Mouse (Mus musculus): ENCODE results near the gene Hist1h4m. TPM values are rescaled to one million over a fixed set of nuclear protein-coding genes. Genes with fewer than 3 reads are reported as not detected.

Hist1h4m gene
- polyA plus RNA-seq, 1 experiment from 2014 or later, result not detected

Small RNAs within 50 kb of the gene (microRNA-seq; reads per million reads assigned to microRNA genes)
- gene Gm19658, result not detected
- not detected for gene Gm44346
- not detected for gene Gm44466

Other genes starting within 250 kb of the Hist1h4m start
- gene Olfr1364, start 230.0 kb upstream of the Hist1h4m start, polyA plus RNA-seq (2015; fragmentation: Nextera tagmentation; extraction: Ambion mirVana), result not detected in 2 replicates
- not detected in 2 replicates for gene Olfr1362, start 197.7 kb upstream of the Hist1h4m start, polyA plus RNA-seq (2015; fragmentation: Nextera tagmentation; extraction: Ambion mirVana)
- gene Olfr11, start 169.2 kb upstream of the Hist1h4m start, polyA plus RNA-seq (2015; fragmentation: Nextera tagmentation; extraction: Ambion mirVana), result 0.08 TPM in 1 of 2 replicates, not detected in the other
- gene Olfr1361, start 148.4 kb upstream of the Hist1h4m start, polyA plus RNA-seq (2015; fragmentation: Nextera tagmentation; extraction: Ambion mirVana), result not detected in 2 replicates
- gene Olfr1360, start 134.3 kb upstream of the Hist1h4m start, polyA plus RNA-seq (2015; fragmentation: Nextera tagmentation; extraction: Ambion mirVana), result not detected in 2 replicates
- not detected in 2 replicates for gene Olfr1359, start 113.6 kb upstream of the Hist1h4m start, polyA plus RNA-seq (2015; fragmentation: Nextera tagmentation; extraction: Ambion mirVana)
- 2.2 TPM in 1 of 2 replicates, not detected in the other for gene Hist1h2bl, start 95.6 kb upstream of the Hist1h4m start, polyA plus RNA-seq (2015; fragmentation: Nextera tagmentation; extraction: Ambion mirVana)
- 10.1 and 26.0 TPM in 2 replicates for gene Hist1h2ai, start 95.3 kb upstream of the Hist1h4m start, polyA plus RNA-seq (2015; fragmentation: Nextera tagmentation; extraction: Ambion mirVana)
- 10.8 and 11.6 TPM in 2 replicates for gene Hist1h3h, start 94.1 kb upstream of the Hist1h4m start, polyA plus RNA-seq (2015; fragmentation: Nextera tagmentation; extraction: Ambion mirVana)
- gene Hist1h2bm, start 89.7 kb upstream of the Hist1h4m start, polyA plus RNA-seq (2015; fragmentation: Nextera tagmentation; extraction: Ambion mirVana), result 2.1 and 2.6 TPM in 2 replicates
- 0.83 and 1.5 TPM in 2 replicates for gene Hist1h4j, start 76.7 kb upstream of the Hist1h4m start, polyA plus RNA-seq (2015; fragmentation: Nextera tagmentation; extraction: Ambion mirVana)
- 2.3 and 3.3 TPM in 2 replicates for gene Hist1h4k, start 61.2 kb upstream of the Hist1h4m start, polyA plus RNA-seq (2015; fragmentation: Nextera tagmentation; extraction: Ambion mirVana)
- gene Hist1h2ak, start 57.9 kb upstream of the Hist1h4m start, polyA plus RNA-seq (2015; fragmentation: Nextera tagmentation; extraction: Ambion mirVana), result 21.2 and 26.2 TPM in 2 replicates
- 1.2 and 2.6 TPM in 2 replicates for gene Hist1h2bn, start 57.6 kb upstream of the Hist1h4m start, polyA plus RNA-seq (2015; fragmentation: Nextera tagmentation; extraction: Ambion mirVana)
- gene Hist1h1b, start 31.1 kb upstream of the Hist1h4m start, polyA plus RNA-seq (2015; fragmentation: Nextera tagmentation; extraction: Ambion mirVana), result 9.6 and 13.7 TPM in 2 replicates
- 79.3 and 101 TPM in 2 replicates for gene Hist1h3i, start 28.4 kb upstream of the Hist1h4m start, polyA plus RNA-seq (2015; fragmentation: Nextera tagmentation; extraction: Ambion mirVana)
- 2.6 and 3.0 TPM in 2 replicates for gene Hist1h2an, start 24.5 kb upstream of the Hist1h4m start, polyA plus RNA-seq (2015; fragmentation: Nextera tagmentation; extraction: Ambion mirVana)
- gene Hist1h2bp, start 24.3 kb upstream of the Hist1h4m start, polyA plus RNA-seq (2015; fragmentation: Nextera tagmentation; extraction: Ambion mirVana), result 0.67 and 1.9 TPM in 2 replicates
- 12.2 and 15.4 TPM in 2 replicates for gene Hist1h2bq, start 1.5 kb upstream of the Hist1h4m start, polyA plus RNA-seq (2015; fragmentation: Nextera tagmentation; extraction: Ambion mirVana)
- 1.8 TPM in 1 of 2 replicates, not detected in the other for gene Hist1h2ao, start 1.3 kb upstream of the Hist1h4m start, polyA plus RNA-seq (2015; fragmentation: Nextera tagmentation; extraction: Ambion mirVana)
- gene Hist1h4n, start 20.4 kb downstream of the Hist1h4m start, polyA plus RNA-seq (2015; fragmentation: Nextera tagmentation; extraction: Ambion mirVana), result 6.1 and 9.4 TPM in 2 replicates
- gene Hist1h2ap, start 21.8 kb downstream of the Hist1h4m start, polyA plus RNA-seq (2015; fragmentation: Nextera tagmentation; extraction: Ambion mirVana), result 1,855 and 2,360 TPM in 2 replicates
- gene Hist1h2br, start 22.0 kb downstream of the Hist1h4m start, polyA plus RNA-seq (2015; fragmentation: Nextera tagmentation; extraction: Ambion mirVana), result 11.5 and 15.4 TPM in 2 replicates
- gene Zfp184, start 133.3 kb downstream of the Hist1h4m start, polyA plus RNA-seq (2015; fragmentation: Nextera tagmentation; extraction: Ambion mirVana), result 23.6 and 24.7 TPM in 2 replicates
- gene Pom121l2, start 169.4 kb downstream of the Hist1h4m start, polyA plus RNA-seq (2015; fragmentation: Nextera tagmentation; extraction: Ambion mirVana), result not detected in 2 replicates
- 0.14 TPM in 1 of 2 replicates, not detected in the other for gene Prss16, start 198.0 kb downstream of the Hist1h4m start, polyA plus RNA-seq (2015; fragmentation: Nextera tagmentation; extraction: Ambion mirVana)
- 2.5 and 9.8 TPM in 2 replicates for gene Hist1h2ah, start 223.8 kb downstream of the Hist1h4m start, polyA plus RNA-seq (2015; fragmentation: Nextera tagmentation; extraction: Ambion mirVana)
- 4.5 and 4.6 TPM in 2 replicates for gene Hist1h2bk, start 224.1 kb downstream of the Hist1h4m start, polyA plus RNA-seq (2015; fragmentation: Nextera tagmentation; extraction: Ambion mirVana)
- gene Hist1h4i, start 229.6 kb downstream of the Hist1h4m start, polyA plus RNA-seq (2015; fragmentation: Nextera tagmentation; extraction: Ambion mirVana), result 16.9 and 19.2 TPM in 2 replicates
- gene Hist1h2ag, start 231.2 kb downstream of the Hist1h4m start, polyA plus RNA-seq (2015; fragmentation: Nextera tagmentation; extraction: Ambion mirVana), result 19.7 and 27.8 TPM in 2 replicates
- gene Hist1h2bj, start 231.5 kb downstream of the Hist1h4m start, polyA plus RNA-seq (2015; fragmentation: Nextera tagmentation; extraction: Ambion mirVana), result 6.8 and 7.3 TPM in 2 replicates

Data from forebrain, embryonic 15.5 days (tissue).